In genomic region chr7:126798127-126799049, GRCm38 (mm10) we compare ENCODE assay signal across 8 mouse cellular contexts. TPM values are rescaled to one million over a fixed set of nuclear protein-coding genes. Genes with fewer than 3 reads are reported as not detected.
DNase-seq lines count a peak whose midpoint lies in the region; ATAC-seq and TF ChIP-seq lines count a peak whose summit lies in the region.

No protein-coding gene starts in this region.

- H3K4me3 ChIP-seq in E14TG2a.4 (replicated peaks; ENCODE audit: low read length), result peak overlapping the region; percentile 99
- peak overlapping the region; percentile 87 for H3K4me3 ChIP-seq in embryonic facial prominence, embryonic 11.5 days (ENCODE audit: low read depth, low read length)
- H3K4me3 ChIP-seq in hindbrain, embryonic 10.5 days, result peak overlapping the region; percentile 84
- peak overlapping the region; percentile 87 for H3K4me3 ChIP-seq in limb, embryonic 13.5 days
- peak overlapping the region; percentile 81 for H3K4me3 ChIP-seq in neural tube, embryonic 14.5 days (ENCODE audit: low read depth, low read length)

- TF ChIP-seq CTCF in E14TG2a.4 (conservative IDR thresholded peaks at IDR 0.05; ENCODE audit: low read length), result no peak

- under 1% methylated on average over 40 of the region's 40 CpGs for WGBS in embryonic facial prominence, embryonic 11.5 days
- under 1% methylated on average over 40 of the region's 40 CpGs for WGBS in hindbrain, embryonic 10.5 days
- 1% methylated on average over 40 of the region's 40 CpGs for WGBS in limb, embryonic 13.5 days
- WGBS in neural tube, embryonic 14.5 days, result under 1% methylated on average over 40 of the region's 40 CpGs

- H3K36me3 ChIP-seq in E14TG2a.4 (ENCODE audit: insufficient read depth, low read length), result peaks cover 66% of the 10 kb centered on the region
- H3K36me3 ChIP-seq in embryonic facial prominence, embryonic 11.5 days (replicated peaks; ENCODE audit: control insufficient read depth, insufficient read depth, low read depth, low read length), result peaks cover 9% of the 10 kb centered on the region
- peaks cover 72% of the 10 kb centered on the region for H3K36me3 ChIP-seq in hindbrain, embryonic 10.5 days
- H3K36me3 ChIP-seq in limb, embryonic 13.5 days, result peaks cover 47% of the 10 kb centered on the region
- H3K36me3 ChIP-seq in neural tube, embryonic 14.5 days (ENCODE audit: control insufficient read depth, insufficient read depth, low read length), result peaks cover 26% of the 10 kb centered on the region

- peak overlapping the region; percentile 84 for H3K27ac ChIP-seq in embryonic facial prominence, embryonic 11.5 days (replicated peaks; ENCODE audit: low read depth, low read length)
- H3K27ac ChIP-seq in hindbrain, embryonic 10.5 days, result peak overlapping the region; percentile 96
- H3K27ac ChIP-seq in limb, embryonic 13.5 days, result peak overlapping the region; percentile 94
- peak overlapping the region; percentile 95 for H3K27ac ChIP-seq in neural tube, embryonic 14.5 days (ENCODE audit: low read depth, low read length)

- H3K9ac ChIP-seq in embryonic facial prominence, embryonic 11.5 days (replicated peaks; ENCODE audit: low read length), result peak overlapping the region; percentile 88
- H3K9ac ChIP-seq in limb, embryonic 13.5 days, result peak overlapping the region; percentile 91
- peak overlapping the region; percentile 87 for H3K9ac ChIP-seq in neural tube, embryonic 14.5 days (replicated peaks; ENCODE audit: low read depth, low read length)

- peak; percentile 18 for DNase-seq in embryo, embryonic 10 days (ENCODE audit: low spot score)
- no peak for DNase-seq in embryo, embryonic 10.5 days (ENCODE audit: low spot score)
- DNase-seq in embryonic facial prominence, embryonic 11.5 days (ENCODE audit: low spot score), result peak; percentile 18
- no peak for DNase-seq in hindbrain, embryonic 10.5 days (ENCODE audit: low spot score)
- DNase-seq in retina, embryonic 14.5 days (ENCODE audit: low spot score), result no peak

- peak overlapping the region; percentile 73 for H3K4me2 ChIP-seq in embryonic facial prominence, embryonic 11.5 days (ENCODE audit: low read depth, low read length)
- H3K4me2 ChIP-seq in limb, embryonic 13.5 days (replicated peaks), result peak overlapping the region; percentile 91
- peak overlapping the region; percentile 90 for H3K4me2 ChIP-seq in neural tube, embryonic 14.5 days (ENCODE audit: low read depth, low read length)

- H3K27me3 ChIP-seq in E14TG2a.4 (ENCODE audit: insufficient read depth, low read length), result no peaks in the 10 kb centered on the region
- H3K27me3 ChIP-seq in embryonic facial prominence, embryonic 11.5 days (ENCODE audit: control insufficient read depth, insufficient read depth, low read length), result no peaks in the 10 kb centered on the region
- no peaks in the 10 kb centered on the region for H3K27me3 ChIP-seq in hindbrain, embryonic 10.5 days (ENCODE audit: insufficient read depth, poor library complexity, severe bottlenecking)
- no peaks in the 10 kb centered on the region for H3K27me3 ChIP-seq in limb, embryonic 13.5 days
- H3K27me3 ChIP-seq in neural tube, embryonic 14.5 days (ENCODE audit: control insufficient read depth, insufficient read depth, low read length), result no peaks in the 10 kb centered on the region

- no peaks in the 10 kb centered on the region for H3K9me3 ChIP-seq in E14TG2a.4 (ENCODE audit: low read length)
- H3K9me3 ChIP-seq in embryonic facial prominence, embryonic 11.5 days (replicated peaks; ENCODE audit: control insufficient read depth, low read length), result no peaks in the 10 kb centered on the region
- no peaks in the 10 kb centered on the region for H3K9me3 ChIP-seq in hindbrain, embryonic 10.5 days
- no peaks in the 10 kb centered on the region for H3K9me3 ChIP-seq in limb, embryonic 13.5 days
- H3K9me3 ChIP-seq in neural tube, embryonic 14.5 days (ENCODE audit: control insufficient read depth, low read length), result no peaks in the 10 kb centered on the region

- no peak for ATAC-seq in embryonic facial prominence, embryonic 11.5 days (replicated peaks; ENCODE audit: insufficient number of reproducible peaks, low FRiP score, low TSS enrichment, low read depth)
- ATAC-seq in limb, embryonic 13.5 days (ENCODE audit: low FRiP score, low read depth), result no peak
- ATAC-seq in neural tube, embryonic 14.5 days (ENCODE audit: low read depth), result no peak

- peaks cover 66% of the 10 kb centered on the region for H3K4me1 ChIP-seq in E14TG2a.4 (replicated peaks; ENCODE audit: low read depth, low read length)
- H3K4me1 ChIP-seq in embryonic facial prominence, embryonic 11.5 days (ENCODE audit: control insufficient read depth, insufficient read depth, low read length), result peaks cover 3% of the 10 kb centered on the region
- H3K4me1 ChIP-seq in hindbrain, embryonic 10.5 days (replicated peaks), result peaks cover 54% of the 10 kb centered on the region
- H3K4me1 ChIP-seq in limb, embryonic 13.5 days, result peaks cover 40% of the 10 kb centered on the region
- H3K4me1 ChIP-seq in neural tube, embryonic 14.5 days (ENCODE audit: control insufficient read depth, insufficient read depth, low read length), result peaks cover 19% of the 10 kb centered on the region

RNA-seq across cellular contexts. Expression of gene Fam57b, which starts 0.9 kb away (rescaled TPM):
- 2.4 and 2.5 TPM in 2 replicates for polyA plus RNA-seq in embryonic facial prominence, embryonic 11.5 days (2014; fragmentation: Nextera tagmentation; extraction: Ambion mirVana)
- polyA plus RNA-seq in hindbrain, embryonic 10.5 days (2016; fragmentation: Nextera tagmentation; extraction: Ambion mirVana), result 4.7 and 12.7 TPM in 2 replicates
- 0.18 and 0.52 TPM in 2 replicates for polyA plus RNA-seq in limb, embryonic 13.5 days (2015; fragmentation: Nextera tagmentation; extraction: Ambion mirVana)
- 50.9 and 64.4 TPM in 2 replicates for polyA plus RNA-seq in neural tube, embryonic 14.5 days (2014; fragmentation: Nextera tagmentation; extraction: Ambion mirVana)

RNA-seq across cellular contexts. Expression of gene Ppp4c, which starts 6.1 kb away (rescaled TPM):
- polyA plus RNA-seq in embryonic facial prominence, embryonic 11.5 days (2014; fragmentation: Nextera tagmentation; extraction: Ambion mirVana), result 374 and 401 TPM in 2 replicates
- 391 and 411 TPM in 2 replicates for polyA plus RNA-seq in hindbrain, embryonic 10.5 days (2016; fragmentation: Nextera tagmentation; extraction: Ambion mirVana)
- 287 and 322 TPM in 2 replicates for polyA plus RNA-seq in limb, embryonic 13.5 days (2015; fragmentation: Nextera tagmentation; extraction: Ambion mirVana)
- 154 and 168 TPM in 2 replicates for polyA plus RNA-seq in neural tube, embryonic 14.5 days (2014; fragmentation: Nextera tagmentation; extraction: Ambion mirVana)

RNA-seq across cellular contexts. Expression of gene Tbx6, which starts 17.1 kb away (rescaled TPM):
- 0.18 and 0.27 TPM in 2 replicates for polyA plus RNA-seq in embryonic facial prominence, embryonic 11.5 days (2014; fragmentation: Nextera tagmentation; extraction: Ambion mirVana)
- 0.22 and 0.47 TPM in 2 replicates for polyA plus RNA-seq in hindbrain, embryonic 10.5 days (2016; fragmentation: Nextera tagmentation; extraction: Ambion mirVana)
- 0.53 and 0.64 TPM in 2 replicates for polyA plus RNA-seq in limb, embryonic 13.5 days (2015; fragmentation: Nextera tagmentation; extraction: Ambion mirVana)
- 0.27 and 0.55 TPM in 2 replicates for polyA plus RNA-seq in neural tube, embryonic 14.5 days (2014; fragmentation: Nextera tagmentation; extraction: Ambion mirVana)

RNA-seq across cellular contexts. Expression of gene Ypel3, which starts 21.6 kb away (rescaled TPM):
- 89.1 and 109 TPM in 2 replicates for polyA plus RNA-seq in embryonic facial prominence, embryonic 11.5 days (2014; fragmentation: Nextera tagmentation; extraction: Ambion mirVana)
- polyA plus RNA-seq in hindbrain, embryonic 10.5 days (2016; fragmentation: Nextera tagmentation; extraction: Ambion mirVana), result 51.3 and 89.7 TPM in 2 replicates
- 114 and 121 TPM in 2 replicates for polyA plus RNA-seq in limb, embryonic 13.5 days (2015; fragmentation: Nextera tagmentation; extraction: Ambion mirVana)
- 219 and 246 TPM in 2 replicates for polyA plus RNA-seq in neural tube, embryonic 14.5 days (2014; fragmentation: Nextera tagmentation; extraction: Ambion mirVana)

RNA-seq across cellular contexts. Expression of gene Gdpd3, which starts 32.3 kb away (rescaled TPM):
- polyA plus RNA-seq in embryonic facial prominence, embryonic 11.5 days (2014; fragmentation: Nextera tagmentation; extraction: Ambion mirVana), result 0.60 and 1.3 TPM in 2 replicates
- 0.55 and 1.3 TPM in 2 replicates for polyA plus RNA-seq in hindbrain, embryonic 10.5 days (2016; fragmentation: Nextera tagmentation; extraction: Ambion mirVana)
- polyA plus RNA-seq in limb, embryonic 13.5 days (2015; fragmentation: Nextera tagmentation; extraction: Ambion mirVana), result 1.7 and 2.1 TPM in 2 replicates
- 1.8 and 2.4 TPM in 2 replicates for polyA plus RNA-seq in neural tube, embryonic 14.5 days (2014; fragmentation: Nextera tagmentation; extraction: Ambion mirVana)

Comparison
In these comparisons a context has a peak if more than half of its experiments do, and no peak if none do; other contexts are left out.
1. DNase-seq: peak in embryo, embryonic 10 days (single experiment) and embryonic facial prominence, embryonic 11.5 days (single experiment); none in embryo, embryonic 10.5 days (single experiment), hindbrain, embryonic 10.5 days (single experiment) and retina, embryonic 14.5 days (single experiment).
2. Peak in every context shown above with its lines, with median percentiles within 50 percentile points of each other: H3K4me3 ChIP-seq, H3K27ac ChIP-seq, H3K4me2 ChIP-seq and H3K9ac ChIP-seq.